11 mouse cellular contexts compared by ENCODE assay signal in genomic region chr1:140267288-140267687, GRCm38 (mm10). TPM values are rescaled to one million over a fixed set of nuclear protein-coding genes. Genes with fewer than 3 reads are reported as not detected.
"Had no signal": no experiment of that assay in that cellular context is flagged by ENCODE, and none has a peak within 500 bp of the region (broad histone marks: within the 10 kb centered on the region; RNA-seq: fewer than 3 reads in every experiment).

No protein-coding gene starts in this region.

- H3K4me1 ChIP-seq: liver, embryonic 13.5 days; midbrain, embryonic 13.5 days; stomach, embryonic 15.5 days had no signal

- DNase-seq: left cerebral cortex, postnatal 4 days; liver, embryonic 13.5 days; lung, adult 18-20 months; right cerebral cortex, postnatal 14 days; thymus, adult 2 months; thymus, postnatal 25 days had no signal

- H3K4me3 ChIP-seq: limb, embryonic 13.5 days; liver, embryonic 13.5 days; midbrain, embryonic 13.5 days; stomach, embryonic 15.5 days had no signal

- H3K27ac ChIP-seq: limb, embryonic 13.5 days; liver, embryonic 13.5 days; midbrain, embryonic 13.5 days; stomach, embryonic 15.5 days had no signal

- H3K27me3 ChIP-seq: limb, embryonic 13.5 days; liver, embryonic 13.5 days; midbrain, embryonic 13.5 days; stomach, embryonic 15.5 days had no signal

- H3K36me3 ChIP-seq: limb, embryonic 13.5 days; liver, embryonic 13.5 days; midbrain, embryonic 13.5 days; stomach, embryonic 15.5 days had no signal

- H3K4me2 ChIP-seq: limb, embryonic 13.5 days; liver, embryonic 13.5 days; midbrain, embryonic 13.5 days; stomach, embryonic 15.5 days had no signal

- ATAC-seq: midbrain, embryonic 13.5 days had no signal

- H3K9me3 ChIP-seq: limb, embryonic 13.5 days; liver, embryonic 13.5 days; midbrain, embryonic 13.5 days; stomach, embryonic 15.5 days had no signal

- H3K9ac ChIP-seq: limb, embryonic 13.5 days; liver, embryonic 13.5 days; midbrain, embryonic 13.5 days; stomach, embryonic 15.5 days had no signal

RNA-seq across cellular contexts. Expression of gene Kcnt2, which starts 21.3 kb away (rescaled TPM):
- total RNA-seq: megakaryocyte-erythroid progenitor cell, adult 5-6 weeks had no signal
- polyA plus RNA-seq: spleen, adult 2 months had no signal
